Mouse (Mus musculus) G1E (cell line): Measurements from ENCODE around the gene Gnptg.

ENCODE experiments used
- CTCF ChIP-seq: IDR thresholded peaks from 2 replicates; pipeline ENCODE4 v1.5.1; 2012; ENCODE audit warnings: low read depth, low read length, inconsistent platforms, mixed read lengths
- GATA1 ChIP-seq: IDR thresholded peaks from 2 replicates; pipeline ENCODE4 v1.6.1; 2012; ENCODE audit warnings: borderline replicate concordance, low read length, inconsistent platforms, mixed read lengths
- GATA2 ChIP-seq: IDR thresholded peaks from 2 replicates; pipeline ENCODE4 v1.6.1; 2012; ENCODE audit warnings: low read depth, low read length, inconsistent platforms, borderline replicate concordance
- POLR2AphosphoS5 ChIP-seq: IDR thresholded peaks from 2 replicates; pipeline ENCODE4 v1.6.1; 2012; ENCODE audit warnings: low read depth, low read length, inconsistent platforms; ENCODE audit not compliant: insufficient replicate concordance
- TAL1 ChIP-seq: conservative IDR thresholded peaks from 2 replicates; pipeline ENCODE4 v1.6.1; 2012; ENCODE audit warnings: low read depth, low read length, inconsistent platforms, mixed read lengths

- peak; percentile 14; the same call in 1 of the 2 replicates for TF ChIP-seq CTCF
- no peak for TF ChIP-seq TAL1
- TF ChIP-seq GATA1, result no peak
- TF ChIP-seq POLR2AphosphoS5, result no peak
- no peak for TF ChIP-seq GATA2
Measured at GRCm38 (mm10) chr17:25273706-25274501, 34.0 kb upstream of the Gnptg start.
